Mouse (Mus musculus) thymus, postnatal 10 days (tissue): ENCODE data around the gene Pex13.
A peak's percentile ranks its signal among the peaks of the same experiment; 100 is the strongest.
"Not testable (repeated sequence)": the region's sequence is repeated elsewhere in the genome, so short reads cannot be mapped to it uniquely, and the experiment has no call there.

Source experiments
- DNase-seq, 2 experiments: peaks; one replicate each; pipeline ENCODE4 v3.0.0; 2021; ENCODE audit warnings: low spot score in 2 of 2

Gene Pex13

GRCm38 (mm10) chr11:23647431-23647830, 18.3 kb downstream of the Pex13 start:
- DNase-seq: no peak

DNA sequence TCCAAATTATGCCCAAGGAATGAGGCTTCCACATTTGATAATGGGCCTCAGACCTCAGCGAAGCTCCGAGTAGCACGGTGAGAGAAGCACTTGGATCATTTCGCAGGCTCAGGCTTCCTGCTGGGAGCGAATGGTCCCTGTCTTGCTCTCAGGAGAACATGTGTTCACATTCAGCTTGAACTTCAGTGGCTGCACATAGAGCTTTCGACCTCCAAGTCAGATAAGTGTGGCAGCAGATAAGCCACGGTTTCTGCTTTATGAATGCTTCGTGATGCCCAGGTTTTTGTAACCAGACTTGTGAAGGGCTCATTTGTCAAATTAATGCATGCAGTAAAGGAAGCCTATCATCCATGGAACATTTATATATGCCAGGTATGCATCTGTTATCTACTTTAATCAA, 31.2 kb downstream of the Pex13 start:
- no peak for DNase-seq

DNA sequence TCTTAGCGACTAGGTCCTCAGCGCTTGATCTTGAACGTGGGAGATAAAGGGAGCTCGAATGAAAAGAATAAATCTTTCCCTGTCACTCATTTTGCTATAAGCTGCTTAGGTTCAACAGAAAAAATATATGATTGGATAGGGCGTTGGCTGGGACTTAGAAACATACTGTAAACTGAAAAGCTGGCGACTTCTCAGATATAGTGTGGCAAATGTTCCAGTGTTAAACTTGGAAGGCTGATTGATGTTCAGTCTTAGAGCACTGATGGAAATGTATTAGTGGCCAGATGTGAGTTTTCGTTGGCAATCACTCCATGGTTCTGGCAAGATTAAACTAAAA, 31.9 kb downstream of the Pex13 start:
- DNase-seq: no peak

GRCm38 (mm10) chr11:23632945-23633878, 32.5 kb downstream of the Pex13 start, which contains the start of gene 0610010F05Rik:
Gene 0610010F05Rik (minus strand): TSS chr11:23633639.
- peak; percentile 56 to 79 for DNase-seq

DNA sequence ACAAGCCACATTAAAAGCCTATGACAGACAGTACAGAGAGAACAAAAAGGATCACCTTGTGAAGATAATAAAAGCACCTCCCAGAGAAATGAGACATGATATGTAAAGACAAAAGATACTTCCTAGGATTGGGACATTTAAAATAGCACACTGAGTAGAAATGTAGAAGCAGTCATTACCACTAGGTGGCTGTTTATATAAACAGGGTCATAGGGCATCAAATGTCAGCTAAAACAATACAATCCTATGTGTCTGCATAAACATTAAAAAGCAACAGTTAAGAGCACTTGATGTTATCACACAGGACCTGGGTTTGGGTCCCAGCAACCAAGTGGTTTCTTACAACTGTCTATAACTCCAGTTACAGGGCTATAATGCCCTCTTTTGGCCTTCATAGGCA, 35.1 kb downstream of the Pex13 start:
- no peak for DNase-seq

DNA sequence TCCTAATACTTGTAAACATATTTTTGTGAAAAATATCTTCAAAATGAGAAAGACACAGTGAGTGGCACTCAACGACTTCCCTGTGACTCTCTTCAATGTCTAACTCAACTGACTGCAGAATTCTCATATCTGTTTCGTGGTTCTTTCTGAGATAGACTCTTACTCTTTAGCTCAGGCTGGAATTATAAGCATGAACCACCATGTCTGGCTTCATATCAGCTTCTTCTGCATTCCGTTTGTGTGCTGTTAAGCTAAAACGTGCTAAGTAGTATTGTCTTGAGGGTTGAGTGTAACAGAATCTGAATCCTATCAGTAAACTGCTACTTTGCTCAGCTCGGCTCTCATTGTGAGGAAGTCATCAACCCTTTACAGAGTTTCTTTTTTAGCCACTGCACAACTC, 46.8 kb downstream of the Pex13 start:
- DNase-seq: no peak

GRCm38 (mm10) chr11:23614546-23614945, 51.2 kb downstream of the Pex13 start:
- no peak for DNase-seq

GRCm38 (mm10) chr11:23607291-23607690, 58.5 kb downstream of the Pex13 start:
- not testable (repeated sequence) for DNase-seq
